Mouse (Mus musculus): ENCODE results near the gene Slc17a9.

- TF ChIP-seq CTCF (IDR thresholded peaks at IDR 0.05; ENCODE audit: control insufficient read depth, insufficient read depth, insufficient read length) (no peak), MYOD1 (IDR thresholded peaks at IDR 0.05; ENCODE audit: control insufficient read depth, insufficient read length, low read depth) (no peak), MAX (IDR thresholded peaks at IDR 0.05) (no peak), USF1 (IDR thresholded peaks at IDR 0.05; ENCODE audit: low read depth) (no peak), CEBPB (IDR thresholded peaks at IDR 0.05; ENCODE audit: low read depth) (no peak), MYOG (IDR thresholded peaks at IDR 0.05; ENCODE audit: control insufficient read depth, extremely low read depth, insufficient read length) (no peak)
These were observed 21.6 kb downstream of the Slc17a9 start for GRCm38 (mm10) chr2:180746569-180747192.

Data from C2C12 (cell line).